Mouse (Mus musculus): ENCODE measurements at regions not wholly inside any gene's neighbourhood (a gene's known extent, or its start where the extent isn't known, plus 50 kb on each side); places are given as distances from the start of the nearest gene placed in this dataset.
A peak's percentile ranks its signal among the peaks of the same experiment; 100 is the strongest.
"Not testable (repeated sequence)": the region's sequence is repeated elsewhere in the genome, so short reads cannot be mapped to it uniquely, and the experiment has no call there.

DNA sequence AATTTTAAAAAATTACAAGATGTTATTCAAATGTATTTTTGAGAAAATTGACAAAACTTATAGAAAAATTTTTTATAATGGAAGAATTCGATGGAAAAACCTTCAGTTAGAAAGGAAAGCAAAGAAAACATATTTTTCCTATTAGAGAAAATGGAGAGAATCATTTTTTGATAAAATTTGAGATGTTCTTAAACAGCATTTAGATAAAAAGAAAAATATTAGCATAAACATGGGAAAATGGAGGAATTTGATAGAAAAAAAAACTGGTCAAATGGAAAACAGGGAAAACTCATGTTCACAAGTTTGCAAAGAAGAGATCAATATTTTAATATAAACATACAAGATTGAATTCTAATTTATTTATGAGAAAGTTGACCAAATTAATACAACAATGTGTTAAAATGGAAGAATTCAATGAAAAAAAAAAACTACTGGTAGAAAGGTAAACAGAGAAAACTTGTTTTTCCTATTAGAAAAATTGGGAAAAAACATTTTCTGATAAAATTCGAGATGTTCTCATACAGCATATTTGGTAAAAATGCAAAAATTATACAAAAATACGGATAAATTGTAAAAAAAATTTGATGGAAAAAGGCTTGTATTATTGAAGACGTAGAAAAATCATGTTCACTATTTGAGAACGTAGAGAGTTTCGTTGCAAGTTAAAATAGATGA is 122.4 kb downstream of the 4932411N23Rik start:
- peak; percentile 0 for DNase-seq (ENCODE audit: low read depth, low spot score)

DNA sequence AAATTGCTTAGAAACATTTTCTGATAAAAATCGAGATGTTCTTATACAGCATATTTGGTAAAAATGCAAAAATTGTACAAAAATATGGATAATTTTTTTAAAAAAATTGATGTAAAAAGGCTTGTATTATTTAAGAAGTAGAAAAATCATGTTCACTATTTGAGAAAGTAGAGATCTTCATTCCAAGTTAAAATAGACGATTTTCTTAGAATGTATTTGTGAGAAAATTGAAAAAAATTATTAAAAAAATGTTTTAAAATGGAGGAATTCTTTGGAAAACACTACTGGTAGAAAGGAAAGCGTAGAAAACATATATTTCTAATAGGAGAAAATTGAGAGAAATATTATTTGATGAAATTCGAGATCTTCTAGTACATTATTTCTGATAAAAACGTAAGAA is 124.8 kb downstream of the 4932411N23Rik start:
- not testable (repeated sequence) for DNase-seq (ENCODE audit: low read depth, low spot score)

DNA sequence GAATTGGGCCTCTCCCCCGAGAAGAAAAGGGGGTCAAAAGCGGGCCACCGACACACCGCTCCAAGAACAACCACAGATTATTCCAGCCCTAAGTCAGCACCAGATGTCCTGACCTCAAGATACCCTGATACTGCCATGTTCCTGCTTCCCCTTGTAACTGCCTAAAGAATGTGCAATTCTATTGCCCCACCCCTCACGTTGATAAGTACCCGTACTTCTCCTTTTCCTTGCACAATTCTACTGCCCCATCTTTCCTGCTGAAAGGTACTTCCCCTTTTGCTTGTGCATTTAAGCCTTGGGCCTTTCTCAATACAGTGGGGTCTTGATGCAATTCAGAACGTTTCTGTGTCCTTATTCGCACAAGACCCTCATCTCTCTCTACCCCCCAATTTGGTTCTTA is 130.6 kb downstream of the 4932411N23Rik start:
- not testable (repeated sequence) for DNase-seq (ENCODE audit: low read depth, low spot score)

DNA sequence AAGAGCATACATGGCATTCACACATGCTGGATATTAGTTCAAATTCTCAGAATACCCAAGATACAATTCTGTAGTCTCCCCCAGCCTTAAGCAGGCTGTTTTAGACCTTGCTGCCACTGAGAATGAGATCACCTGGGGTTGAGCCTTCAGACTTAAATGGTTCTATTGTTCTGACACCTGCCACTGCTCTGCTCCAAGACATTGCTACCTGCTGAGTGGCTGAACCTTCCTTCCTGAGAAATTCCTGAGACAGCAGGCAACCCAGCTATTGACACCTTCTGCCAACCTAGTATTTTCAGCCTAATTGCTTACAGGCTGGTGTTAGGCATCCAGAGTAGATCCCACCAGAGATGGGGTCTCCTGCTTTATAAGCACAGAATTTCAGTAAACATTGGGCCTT is 159.9 kb downstream of the 4932411N23Rik start:
- DNase-seq (ENCODE audit: low read depth, low spot score) = no peak
